Mouse (Mus musculus): ENCODE data around the gene Aktip. TPM values are rescaled to one million over a fixed set of nuclear protein-coding genes. Genes with fewer than 3 reads are reported as not detected.

Gene Aktip
- total and polyA plus RNA-seq, 3 experiments = 9.3 to 13.4 (median 13.3) TPM

GRCm38 (mm10) chr8:91118131-91118530 lies 81.6 kb downstream of the Aktip start:
- Histone ChIP-seq H3K4me2 (ENCODE audit: insufficient read depth, low read depth, poor library complexity, severe bottlenecking) (no peak overlapping the region), H3K9me3 (replicated peaks; ENCODE audit: low read length) (no peaks in the 10 kb centered on the region), H3K79me2 (replicated peaks; ENCODE audit: control insufficient read depth, extremely low read depth, insufficient read depth, poor library complexity, severe bottlenecking) (no peaks in the 10 kb centered on the region; the same call in 1 of the 2 replicates), H3K4me1 (ENCODE audit: control insufficient read depth in 1 of 2, insufficient read depth in 2 of 2) (no peaks in the 10 kb centered on the region), H3K9ac (ENCODE audit: insufficient read depth, low read depth) (no peak overlapping the region), H3K27ac (ENCODE audit: insufficient read depth, low read depth) (no peak overlapping the region), H3K4me3 (replicated peaks in 1 of 3; ENCODE audit: low read depth in 2 of 3, low read length in 2 of 3, poor library complexity in 1 of 3) (no peak overlapping the region), H3K36me3 (replicated peaks in 1 of 2; ENCODE audit: control insufficient read depth in 1 of 2, insufficient read depth in 1 of 2, low read length in 1 of 2) (peaks cover 73 to 96% of the 10 kb centered on the region in 2 experiments), H3K27me3 (replicated peaks) (no peaks in the 10 kb centered on the region)
- in situ Hi-C loops (cut with MboI; ENCODE audit: low pct_ligation_motif_present, low pct_unique_long_range_greater_than_20kb, low sequenced_read_pairs) = no loop called here
- dilution Hi-C loops (cut with MboI; ENCODE audit: extremely low pct_ligation_motif_present, extremely low pct_unique_long_range_greater_than_20kb, low sequenced_read_pairs) = no loop called here
- no peak for TF ChIP-seq ZKSCAN1 (IDR thresholded peaks at IDR 0.05; ENCODE audit: borderline replicate concordance, low read depth, low read length)
- TF ChIP-seq POLR2A (IDR thresholded peaks at IDR 0.05; ENCODE audit: low read depth, low read length) = no peak
- peak; percentile 48 for TF ChIP-seq SMC3 (IDR thresholded peaks at IDR 0.05; ENCODE audit: low read depth, low read length)
- peak; percentile 32 to 63; a peak in 2 of 4 replicates for TF ChIP-seq CTCF (conservative IDR thresholded peaks at IDR 0.05 in 1 of 2, IDR thresholded peaks at IDR 0.05 in 1 of 2; ENCODE audit: low read depth in 2 of 2, low read length in 2 of 2)
- no peak for TF ChIP-seq MAFK (IDR thresholded peaks at IDR 0.05; ENCODE audit: insufficient replicate concordance, low read length)
- no peak for TF ChIP-seq GABPA (IDR thresholded peaks at IDR 0.05; ENCODE audit: insufficient replicate concordance, low read depth, low read length)
- TF ChIP-seq TBP (conservative IDR thresholded peaks at IDR 0.05; ENCODE audit: low read depth, low read length) = no peak
- TF ChIP-seq UBTF (IDR thresholded peaks at IDR 0.05; ENCODE audit: low read depth, low read length) = no peak
- no peak for TF ChIP-seq MAX (IDR thresholded peaks at IDR 0.05; ENCODE audit: low read length)
- no peak for TF ChIP-seq KAT2A (IDR thresholded peaks at IDR 0.05; ENCODE audit: insufficient replicate concordance, low read length)
- TF ChIP-seq TCF12 (IDR thresholded peaks at IDR 0.05; ENCODE audit: low read depth, low read length) = no peak
- peak; percentile 42 for DNase-seq (ENCODE audit: extremely low read depth)

GRCm38 (mm10) chr8:91117537-91117936 lies 82.2 kb downstream of the Aktip start:
- Histone ChIP-seq H3K27ac (ENCODE audit: insufficient read depth, low read depth) (no peak overlapping the region), H3K4me2 (ENCODE audit: insufficient read depth, low read depth, poor library complexity, severe bottlenecking) (no peak overlapping the region), H3K79me2 (replicated peaks; ENCODE audit: control insufficient read depth, extremely low read depth, insufficient read depth, poor library complexity, severe bottlenecking) (no peaks in the 10 kb centered on the region; the same call in 1 of the 2 replicates), H3K9me3 (replicated peaks; ENCODE audit: low read length) (no peaks in the 10 kb centered on the region), H3K9ac (ENCODE audit: insufficient read depth, low read depth) (no peak overlapping the region), H3K27me3 (replicated peaks) (no peaks in the 10 kb centered on the region), H3K36me3 (replicated peaks in 1 of 2; ENCODE audit: control insufficient read depth in 1 of 2, insufficient read depth in 1 of 2, low read length in 1 of 2) (peaks cover 71 to 93% of the 10 kb centered on the region in 2 experiments), H3K4me3 (replicated peaks in 1 of 3; ENCODE audit: low read depth in 2 of 3, low read length in 2 of 3, poor library complexity in 1 of 3) (no peak overlapping the region), H3K4me1 (ENCODE audit: control insufficient read depth in 1 of 2, insufficient read depth in 2 of 2) (no peaks in the 10 kb centered on the region)
- in situ Hi-C loops (cut with MboI; ENCODE audit: low pct_ligation_motif_present, low pct_unique_long_range_greater_than_20kb, low sequenced_read_pairs) (no loop called here), dilution Hi-C loops (cut with MboI; ENCODE audit: extremely low pct_ligation_motif_present, extremely low pct_unique_long_range_greater_than_20kb, low sequenced_read_pairs) (no loop called here)
- peak; percentile 15 for DNase-seq (ENCODE audit: extremely low read depth)
- TF ChIP-seq MXI1 (IDR thresholded peaks at IDR 0.05; ENCODE audit: low read depth, low read length) = no peak
- 0 out of 2 replicates have a peak, but pooled peaks have one; percentile 11 for TF ChIP-seq SMC3 (IDR thresholded peaks at IDR 0.05; ENCODE audit: low read depth, low read length)
- TF ChIP-seq RAD21 (IDR thresholded peaks at IDR 0.05; ENCODE audit: low read depth, low read length) = peak; percentile 30
- no peak for TF ChIP-seq HCFC1 (IDR thresholded peaks at IDR 0.05; ENCODE audit: low read depth, low read length)
- peak in 1 of 2 experiments; percentile 49; a peak in 2 of 4 replicates for TF ChIP-seq CTCF (conservative IDR thresholded peaks at IDR 0.05 in 1 of 2, IDR thresholded peaks at IDR 0.05 in 1 of 2; ENCODE audit: low read depth in 2 of 2, low read length in 2 of 2)
- no peak for TF ChIP-seq RCOR1 (conservative IDR thresholded peaks at IDR 0.05; ENCODE audit: low read depth, low read length)
- TF ChIP-seq POLR2A (IDR thresholded peaks at IDR 0.05; ENCODE audit: low read depth, low read length) = no peak
